Comparison of ENCODE assay signal across 19 mouse cellular contexts in genomic region chr1:39940342-39940741, GRCm38 (mm10). TPM values are rescaled to one million over a fixed set of nuclear protein-coding genes. Genes with fewer than 3 reads are reported as not detected.
DNase-seq lines count a peak whose midpoint lies in the region; ATAC-seq and TF ChIP-seq lines count a peak whose summit lies in the region.
"Had no signal": no experiment of that assay in that cellular context is flagged by ENCODE, and none has a peak within 500 bp of the region (broad histone marks: within the 10 kb centered on the region; RNA-seq: fewer than 3 reads in every experiment).

No protein-coding gene starts in this region.

- H3K27me3 ChIP-seq in forebrain, embryonic 15.5 days, result no peaks in the 10 kb centered on the region
- H3K27me3 ChIP-seq in forebrain, embryonic 16.5 days (replicated peaks; ENCODE audit: control insufficient read depth, insufficient read depth, low read length), result no peaks in the 10 kb centered on the region
- no peaks in the 10 kb centered on the region for H3K27me3 ChIP-seq in neural tube, embryonic 15.5 days (replicated peaks)
- H3K27me3 ChIP-seq: embryonic facial prominence, embryonic 12.5 days; heart, embryonic 15.5 days; hindbrain, embryonic 13.5 days had no signal

- H3K36me3 ChIP-seq in forebrain, embryonic 15.5 days, result no peaks in the 10 kb centered on the region
- no peaks in the 10 kb centered on the region for H3K36me3 ChIP-seq in forebrain, embryonic 16.5 days (ENCODE audit: control insufficient read depth, insufficient read depth)
- H3K36me3 ChIP-seq in neural tube, embryonic 15.5 days, result no peaks in the 10 kb centered on the region
- H3K36me3 ChIP-seq: heart, embryonic 15.5 days had no signal

- TF ChIP-seq CTCF in layer of hippocampus, adult 2 months (conservative IDR thresholded peaks at IDR 0.05), result no peak

- no peak overlapping the region for H3K9ac ChIP-seq in forebrain, embryonic 15.5 days (replicated peaks)
- no peak overlapping the region for H3K9ac ChIP-seq in forebrain, embryonic 16.5 days (replicated peaks; ENCODE audit: low read depth, low read length)
- no peak overlapping the region for H3K9ac ChIP-seq in neural tube, embryonic 15.5 days (replicated peaks)
- H3K9ac ChIP-seq: embryonic facial prominence, embryonic 12.5 days; forebrain, postnatal 0 days; heart, embryonic 15.5 days; hindbrain, embryonic 13.5 days had no signal

- ATAC-seq in forebrain, embryonic 15.5 days (replicated peaks), result no peak
- no peak for ATAC-seq in forebrain, embryonic 16.5 days
- no peak for ATAC-seq in neural tube, embryonic 15.5 days (ENCODE audit: low FRiP score)
- ATAC-seq: CD4-positive, CD25-positive, alpha-beta regulatory T cell, adult 4 months; forebrain, postnatal 0 days; hindbrain, postnatal 0 days had no signal

- WGBS in forebrain, embryonic 15.5 days, result 90% methylated on average over 2 of the region's 2 CpGs
- WGBS in forebrain, embryonic 16.5 days, result 94% methylated on average over 2 of the region's 2 CpGs
- WGBS in neural tube, embryonic 15.5 days, result 82% methylated on average over 2 of the region's 2 CpGs

- peaks cover 95% of the 10 kb centered on the region for H3K4me1 ChIP-seq in forebrain, embryonic 15.5 days
- H3K4me1 ChIP-seq in forebrain, embryonic 16.5 days (replicated peaks; ENCODE audit: control insufficient read depth, insufficient read depth, low read length), result peaks cover 92% of the 10 kb centered on the region
- peaks cover 96% of the 10 kb centered on the region for H3K4me1 ChIP-seq in neural tube, embryonic 15.5 days

- no peak overlapping the region for H3K4me2 ChIP-seq in forebrain, embryonic 15.5 days (replicated peaks)
- H3K4me2 ChIP-seq in forebrain, embryonic 16.5 days (ENCODE audit: low read length), result no peak overlapping the region
- H3K4me2 ChIP-seq in neural tube, embryonic 15.5 days, result no peak overlapping the region
- H3K4me2 ChIP-seq: embryonic facial prominence, embryonic 12.5 days; heart, embryonic 15.5 days; hindbrain, embryonic 13.5 days had no signal

- H3K9me3 ChIP-seq in forebrain, embryonic 15.5 days, result no peaks in the 10 kb centered on the region
- no peaks in the 10 kb centered on the region for H3K9me3 ChIP-seq in forebrain, embryonic 16.5 days (ENCODE audit: control insufficient read depth, low read length)
- no peaks in the 10 kb centered on the region for H3K9me3 ChIP-seq in neural tube, embryonic 15.5 days (replicated peaks)
- H3K9me3 ChIP-seq: embryonic facial prominence, embryonic 12.5 days; heart, embryonic 15.5 days; hindbrain, embryonic 13.5 days had no signal

- H3K4me3 ChIP-seq in forebrain, embryonic 15.5 days, result no peak overlapping the region
- no peak overlapping the region for H3K4me3 ChIP-seq in forebrain, embryonic 16.5 days (replicated peaks; ENCODE audit: low read length)
- no peak overlapping the region for H3K4me3 ChIP-seq in layer of hippocampus, adult 2 months
- H3K4me3 ChIP-seq in neural tube, embryonic 15.5 days (replicated peaks), result no peak overlapping the region
- H3K4me3 ChIP-seq: embryonic facial prominence, embryonic 12.5 days; heart, embryonic 15.5 days; hindbrain, embryonic 13.5 days had no signal

- no peak for DNase-seq in layer of hippocampus, adult 2 months (ENCODE audit: low spot score in 2 of 2)
- DNase-seq in layer of hippocampus, postnatal 25 days (ENCODE audit: extremely low spot score in 1 of 2, low spot score in 1 of 2), result no peak
- no peak for DNase-seq in neural tube, embryonic 10.5 days (ENCODE audit: extremely low spot score, low spot score)
- no peak for DNase-seq in gastrocnemius, postnatal 25 days
- DNase-seq: adrenal gland, postnatal 10 days; B cell, adult 2 months; cerebellum, adult 11 months; cerebellum, adult 8-10 months; cerebellum, postnatal 14 days; forebrain, postnatal 0 days; gastrocnemius, postnatal 14 days had no signal

- H3K27ac ChIP-seq in forebrain, embryonic 15.5 days (replicated peaks), result peak overlapping the region; percentile 74; the same call in 1 of the 2 replicates
- no peak overlapping the region for H3K27ac ChIP-seq in forebrain, embryonic 16.5 days (ENCODE audit: low read length)
- H3K27ac ChIP-seq in layer of hippocampus, adult 2 months, result peak overlapping the region; percentile 95
- H3K27ac ChIP-seq in neural tube, embryonic 15.5 days (replicated peaks), result peak overlapping the region; percentile 82; the same call in 1 of the 2 replicates
- H3K27ac ChIP-seq: embryonic facial prominence, embryonic 12.5 days; heart, embryonic 15.5 days had no signal

RNA-seq across cellular contexts. Expression of gene Map4k4, which starts 39.6 kb away (rescaled TPM):
- polyA plus RNA-seq in forebrain, embryonic 15.5 days (2015; fragmentation: Nextera tagmentation; extraction: Ambion mirVana), result 55.7 and 60.2 TPM in 2 replicates
- polyA plus RNA-seq in forebrain, embryonic 16.5 days (2015; fragmentation: Nextera tagmentation; extraction: Ambion mirVana), result 38.5 and 49.5 TPM in 2 replicates
- total RNA-seq in layer of hippocampus, adult 2 months (2021), result 100 to 1,000 TPM; 134 to 145 TPM
- 100 to 1,000 TPM; 154 to 180 TPM for total RNA-seq in layer of hippocampus, postnatal 25 days (2021)
- polyA plus RNA-seq in neural tube, embryonic 15.5 days (2015; fragmentation: Nextera tagmentation; extraction: Ambion mirVana), result 31.1 and 35.7 TPM in 2 replicates
- total RNA-seq in gastrocnemius, postnatal 25 days (2021), result 10 to 100 TPM; 32.6 to 36.0 TPM
